Mouse (Mus musculus): ENCODE results near the gene Slc16a3.

Gene Slc16a3

DNA sequence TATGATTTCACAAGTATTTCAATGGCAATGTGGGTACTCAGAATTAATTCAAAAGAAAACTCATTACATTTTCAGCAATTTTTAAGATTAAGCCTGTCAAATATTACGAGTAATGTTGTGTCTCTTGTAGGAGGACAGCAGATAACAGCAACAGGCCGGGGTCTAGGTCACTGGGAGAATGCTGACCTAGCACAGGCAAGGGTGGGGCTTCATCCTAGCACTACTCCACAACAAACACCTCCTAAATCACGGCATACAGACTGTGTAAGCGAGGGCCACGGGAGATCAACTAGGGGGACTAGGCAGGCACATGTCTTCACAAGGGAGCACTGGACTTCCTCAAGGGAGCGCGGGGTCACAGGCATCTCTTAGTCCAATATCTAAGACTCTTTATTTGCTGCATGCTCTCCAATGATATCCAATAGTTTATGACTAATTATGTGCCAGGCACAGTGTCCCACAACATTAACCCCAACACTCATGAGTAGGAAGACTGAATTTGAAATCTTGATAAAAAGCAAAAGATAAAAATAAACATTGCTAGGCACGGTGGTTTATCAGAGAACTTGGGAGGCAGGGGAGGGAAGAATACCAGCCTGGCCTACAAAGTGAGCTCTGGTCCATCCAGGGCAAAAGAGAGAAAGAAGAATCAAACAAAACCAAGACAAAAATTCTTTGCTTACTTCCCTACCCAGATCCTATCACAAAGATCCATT, 31.6 kb downstream of the Slc16a3 start:
- no peak for DNase-seq (ENCODE audit: low spot score)

GRCm38 (mm10) chr11:120980427-120981035, 32.3 kb downstream of the Slc16a3 start:
- no peak for DNase-seq (ENCODE audit: low spot score)

DNA sequence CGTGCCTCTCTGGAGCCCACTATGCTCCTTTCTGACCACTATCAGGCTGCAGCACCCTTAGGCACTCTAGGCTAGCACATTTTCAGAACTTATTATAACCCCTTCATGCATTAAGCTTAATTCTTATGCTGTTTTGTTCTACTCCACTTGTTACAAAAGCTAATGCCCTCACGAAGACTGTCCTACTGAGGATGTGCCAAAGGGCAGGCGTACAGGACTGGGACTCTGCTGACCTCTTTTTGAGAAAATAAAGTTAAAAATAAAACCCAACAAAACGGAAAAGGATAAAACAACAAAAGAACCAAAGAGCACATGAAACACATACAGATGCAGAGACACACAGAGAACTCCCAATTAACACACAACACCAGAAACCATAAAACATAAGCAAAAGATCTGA, 33.4 kb downstream of the Slc16a3 start:
- no peak for DNase-seq (ENCODE audit: low spot score)

GRCm38 (mm10) chr11:120982459-120982858, 34.2 kb downstream of the Slc16a3 start:
- DNase-seq (ENCODE audit: low spot score): no peak

GRCm38 (mm10) chr11:120984448-120985330, 36.4 kb downstream of the Slc16a3 start:
- no peak for DNase-seq (ENCODE audit: low spot score)

DNA sequence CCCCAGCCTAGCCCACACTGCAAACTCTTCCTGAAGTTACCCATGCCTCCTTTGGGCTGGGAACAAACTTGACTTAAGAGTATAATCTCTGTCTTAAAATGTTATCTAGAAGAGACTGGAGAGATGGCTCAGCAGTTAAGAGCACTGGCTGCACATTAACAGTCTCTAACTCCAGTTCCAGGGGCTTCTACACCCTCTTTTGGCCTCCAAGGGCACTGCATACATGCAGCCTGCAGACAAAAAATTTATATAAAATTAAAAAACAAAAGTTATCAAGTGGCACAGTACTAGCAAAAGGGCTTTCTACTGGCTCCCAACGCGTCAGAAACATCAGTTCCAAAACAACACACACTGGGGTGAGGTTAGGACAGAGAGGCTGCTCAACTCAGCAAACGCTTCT, 39.3 kb downstream of the Slc16a3 start:
- no peak for DNase-seq (ENCODE audit: low spot score)

DNA sequence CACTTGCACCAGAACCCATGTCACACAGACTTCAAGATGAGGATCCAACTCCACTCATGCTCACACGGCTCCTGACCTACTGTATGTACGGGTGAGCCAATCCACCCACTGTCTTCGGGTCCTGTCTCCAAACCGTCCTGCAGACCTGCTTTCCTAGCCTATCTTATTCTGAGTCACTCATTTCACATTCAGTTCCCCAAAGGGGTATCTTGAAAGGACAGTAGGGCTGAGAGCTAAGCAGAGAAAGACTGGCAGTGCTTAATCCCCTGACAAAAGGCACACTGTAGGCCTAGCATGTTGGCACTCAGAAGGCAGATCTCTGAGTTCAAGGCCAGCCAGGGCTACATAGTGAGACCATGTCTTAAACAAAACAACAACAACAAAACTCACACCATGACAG, 40.1 kb downstream of the Slc16a3 start:
- no peak for DNase-seq (ENCODE audit: low spot score)

DNA sequence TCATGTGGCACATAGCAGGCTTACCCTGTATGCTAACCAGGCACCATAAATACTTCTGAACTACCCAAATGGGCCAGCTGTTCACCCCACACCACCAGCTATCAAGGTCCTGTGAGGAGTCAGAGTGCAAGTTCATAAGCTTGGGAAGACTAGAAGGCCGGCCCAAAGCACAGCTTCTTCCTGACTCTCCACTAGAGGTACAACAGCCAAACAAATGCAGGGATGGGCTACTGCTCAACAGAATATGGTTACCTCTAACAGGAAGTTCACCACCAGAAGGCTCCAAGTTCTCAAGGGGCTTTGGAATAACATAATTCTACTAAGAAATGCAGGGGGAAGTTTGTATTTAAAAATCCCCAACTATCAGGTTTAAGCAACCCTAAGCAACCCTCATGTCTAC, 41.2 kb downstream of the Slc16a3 start:
- DNase-seq (ENCODE audit: low spot score): no peak

DNA sequence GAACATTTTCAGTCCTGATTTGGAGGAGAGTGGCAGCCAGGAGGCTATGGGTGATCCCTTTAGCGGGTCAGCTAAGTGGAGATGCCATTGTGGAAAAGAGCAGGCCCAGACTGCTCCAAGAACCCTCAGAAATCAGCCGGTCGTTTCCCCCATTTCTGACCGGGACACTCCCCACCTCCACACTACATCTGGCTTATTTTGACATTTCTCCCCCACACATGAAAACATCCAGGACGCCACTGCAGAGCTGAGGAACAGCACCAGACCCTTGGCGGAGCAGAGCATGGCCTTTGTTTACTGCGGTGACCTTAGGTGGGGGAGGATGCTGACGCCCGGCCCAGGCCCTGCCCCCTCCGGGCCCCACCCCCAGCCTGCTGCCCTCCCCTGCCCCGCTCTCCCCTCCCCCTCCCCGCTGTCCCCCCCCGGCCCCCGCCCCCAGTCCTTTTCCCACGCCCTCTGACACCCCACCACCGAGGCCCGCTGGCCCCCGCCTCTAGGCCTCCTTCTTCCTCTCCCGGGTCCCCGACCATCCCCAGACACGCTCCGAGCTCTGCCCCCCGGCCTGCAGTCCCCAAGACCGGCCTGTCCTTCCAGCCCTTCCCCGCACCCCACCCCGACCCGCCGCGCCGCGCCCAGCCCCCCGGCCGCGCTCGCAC, 42.0 kb downstream of the Slc16a3 start:
- peak; percentile 54 for DNase-seq (ENCODE audit: low spot score)

DNA sequence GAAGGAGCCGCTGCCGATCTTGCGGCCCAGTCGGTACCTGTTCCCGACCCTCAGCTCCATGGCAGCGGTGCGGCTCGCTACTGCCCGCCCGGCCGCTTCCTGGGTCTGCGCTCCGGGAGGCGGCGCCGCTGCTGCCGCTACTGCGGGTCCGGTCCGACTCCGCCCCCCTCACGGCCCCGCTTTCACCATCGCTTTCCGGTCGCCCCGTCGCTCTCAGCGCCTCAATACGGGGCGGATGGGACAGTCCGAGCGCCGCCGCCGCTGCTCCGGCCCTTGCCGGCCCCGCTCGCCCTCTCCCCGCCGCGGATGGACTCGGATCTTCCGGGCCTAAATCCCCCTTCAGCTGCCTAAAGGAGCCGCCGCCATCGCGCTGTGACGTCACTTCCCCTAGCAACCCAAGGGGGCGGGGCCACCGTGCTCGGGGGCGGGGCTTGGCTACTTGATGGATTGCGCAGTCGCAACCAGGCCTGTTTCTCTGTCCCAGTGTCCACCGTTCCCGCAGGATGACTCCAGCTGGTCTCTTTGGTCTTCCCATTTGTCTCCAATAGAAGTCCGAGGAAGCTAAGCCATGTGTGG, 42.8 kb downstream of the Slc16a3 start, which contains the start of gene Csnk1d:
Gene Csnk1d, minus strand, starts transcription at position 380 of the 576 bp plus-strand sequence.
- peak; percentile 99 for DNase-seq (ENCODE audit: low spot score)

DNA sequence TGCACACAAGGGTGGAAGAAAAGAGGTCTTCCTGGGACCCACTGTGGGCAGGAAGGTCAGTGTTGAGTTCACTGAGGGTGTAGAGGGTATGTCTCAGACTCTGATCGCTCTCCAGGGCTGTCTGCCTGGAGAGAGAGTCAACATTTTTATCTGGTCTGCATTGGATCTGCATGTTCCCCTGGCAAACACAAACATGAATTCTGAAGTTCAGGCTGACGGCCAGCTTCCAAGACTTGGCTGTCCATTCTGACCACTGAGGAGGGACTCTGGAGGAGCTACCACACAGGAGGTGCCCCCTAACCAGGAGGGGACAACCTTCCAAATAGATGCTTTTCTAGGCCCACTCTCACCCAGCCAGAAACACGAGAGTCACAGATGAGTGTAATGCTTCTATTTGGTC, 43.5 kb downstream of the Slc16a3 start:
- DNase-seq (ENCODE audit: low spot score): no peak

DNA sequence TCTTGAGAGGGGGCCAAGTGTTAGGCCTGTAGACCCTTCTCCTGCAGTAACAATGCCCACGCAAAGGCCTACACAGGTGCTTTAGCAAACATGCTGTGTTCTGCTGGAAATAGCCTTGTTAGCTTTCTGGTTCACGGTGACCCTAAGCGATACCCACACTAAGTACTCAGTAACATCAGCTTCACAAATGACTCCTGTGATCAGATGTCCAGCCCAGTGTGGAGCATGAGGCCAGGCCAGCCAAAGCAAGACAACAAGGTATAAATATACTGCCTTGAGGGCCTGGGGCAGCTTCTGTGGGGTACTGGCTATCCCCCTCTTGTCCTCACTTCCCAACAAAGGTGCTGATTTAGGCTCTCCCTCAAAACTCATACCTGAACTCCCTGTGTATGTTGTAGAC, 44.8 kb downstream of the Slc16a3 start:
- no peak for DNase-seq (ENCODE audit: low spot score)

GRCm38 (mm10) chr11:120993586-120993985, 45.3 kb downstream of the Slc16a3 start:
- DNase-seq (ENCODE audit: low spot score): no peak

DNA sequence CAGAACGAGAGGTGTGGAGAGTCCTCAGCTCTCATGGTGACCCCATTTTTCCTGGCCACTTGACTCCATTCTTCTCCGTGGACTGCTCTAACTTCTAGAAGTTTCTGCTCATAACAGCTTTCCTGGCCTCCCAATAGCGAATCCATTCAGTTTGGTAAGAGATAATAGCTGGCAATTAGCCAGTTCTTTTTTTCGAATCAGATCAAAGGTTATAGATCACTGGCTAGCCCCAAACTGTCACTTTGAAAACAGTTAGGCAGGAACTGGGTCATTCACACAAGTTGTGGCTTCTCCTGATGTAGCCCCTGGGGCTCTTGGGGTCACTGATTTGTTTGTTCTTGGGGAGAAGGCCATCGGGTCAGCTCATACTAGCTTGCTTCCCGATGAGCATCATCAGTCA, 46.5 kb downstream of the Slc16a3 start:
- no peak for DNase-seq (ENCODE audit: low spot score)

GRCm38 (mm10) chr11:121001966-121002365, 53.7 kb downstream of the Slc16a3 start:
- no peak for DNase-seq (ENCODE audit: low spot score)

DNA sequence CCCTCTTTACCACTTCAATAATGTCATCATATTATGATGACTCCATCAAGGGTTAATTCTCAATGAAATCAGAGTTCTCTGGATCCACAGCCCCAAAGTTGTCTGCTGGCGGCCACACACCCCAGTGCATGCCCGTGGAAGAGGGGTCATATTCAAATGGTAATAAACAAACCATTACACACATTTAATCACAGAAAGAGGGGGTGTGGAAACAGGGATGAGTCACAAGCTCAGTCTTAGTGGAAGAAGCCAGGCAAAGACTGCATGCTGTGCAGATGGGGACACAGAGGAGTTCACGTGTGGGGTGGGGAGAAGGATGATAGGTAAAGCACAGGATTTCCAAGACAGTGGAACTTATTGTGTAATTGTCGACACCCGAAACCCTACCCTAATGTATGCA, 56.0 kb downstream of the Slc16a3 start:
- DNase-seq (ENCODE audit: low spot score): no peak

- DNase-seq (ENCODE audit: low spot score): no peak
Observed at GRCm38 (mm10) chr11:121006184-121006583, 57.9 kb downstream of the Slc16a3 start.

- no peak for DNase-seq (ENCODE audit: low spot score)
Observed at GRCm38 (mm10) chr11:121010044-121010755, 61.9 kb downstream of the Slc16a3 start.
